Mouse (Mus musculus) megakaryocyte, embryonic 14.5 days (primary cell): Measurements from ENCODE around the gene Dad1.

Source experiments
- FLI1 ChIP-seq: IDR thresholded peaks from 2 replicates; pipeline ENCODE4 v1.6.1; 2012; ENCODE audit warnings: low read length, inconsistent platforms, mixed read lengths
- GATA1 ChIP-seq: IDR thresholded peaks from 3 replicates; pipeline ENCODE4 v1.6.1; 2012; ENCODE audit warnings: mixed read lengths, low read length, inconsistent platforms, borderline replicate concordance

DNA sequence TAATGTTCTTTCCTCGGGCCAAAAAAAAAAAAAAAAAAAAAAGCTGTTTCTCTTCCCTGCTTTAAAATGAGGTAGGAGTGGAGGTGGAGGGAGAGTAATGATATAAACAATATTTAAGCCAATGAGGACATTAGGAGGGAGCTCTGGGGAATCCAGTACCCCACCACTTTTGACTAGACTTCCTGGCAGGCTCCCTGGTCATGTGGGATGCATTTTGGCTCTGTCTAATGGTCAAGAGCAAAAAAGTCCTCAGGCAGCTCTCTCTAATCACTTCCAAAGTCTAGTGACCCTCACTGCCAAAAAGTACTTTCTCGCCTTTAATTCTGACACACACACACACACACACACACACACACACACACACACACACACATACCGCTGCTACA, 61.4 kb downstream of the Dad1 start:
- TF ChIP-seq GATA1 (no peak), FLI1 (no peak)
